15 mouse cellular contexts compared by ENCODE assay signal in genomic region chr14:103086671-103087324, GRCm38 (mm10). TPM values are rescaled to one million over a fixed set of nuclear protein-coding genes. Genes with fewer than 3 reads are reported as not detected.
A peak's percentile ranks its signal among the peaks of the same experiment; 100 is the strongest.
DNase-seq lines count a peak whose midpoint lies in the region; ATAC-seq and TF ChIP-seq lines count a peak whose summit lies in the region.
"Had no signal": no experiment of that assay in that cellular context is flagged by ENCODE, and none has a peak within 500 bp of the region (broad histone marks: within the 10 kb centered on the region; RNA-seq: fewer than 3 reads in every experiment).

No protein-coding gene starts in this region.

- no peak for TF ChIP-seq CTCF in G1E (IDR thresholded peaks at IDR 0.05; ENCODE audit: low read depth, low read length)
- no peak for TF ChIP-seq CTCF in cortical plate, adult 2 months (IDR thresholded peaks at IDR 0.05; ENCODE audit: extremely low read depth, insufficient read depth, low read length)

- TF ChIP-seq POLR2A in cortical plate, adult 2 months (IDR thresholded peaks at IDR 0.05; ENCODE audit: extremely low read depth, insufficient read depth, low read length) = no peak

- peaks cover 82% of the 10 kb centered on the region for H3K36me3 ChIP-seq in G1E (replicated peaks)

- H3K9me3 ChIP-seq in G1E (replicated peaks) = no peaks in the 10 kb centered on the region
- H3K9me3 ChIP-seq: midbrain, embryonic 12.5 days; neural tube, embryonic 13.5 days had no signal

- peak overlapping the region; percentile 67; the same call in 1 of the 2 replicates for H3K27ac ChIP-seq in cortical plate, adult 2 months (ENCODE audit: insufficient read depth, low read length)
- H3K27ac ChIP-seq: hindbrain, embryonic 14.5 days; midbrain, embryonic 12.5 days; neural tube, embryonic 13.5 days had no signal

- ATAC-seq in G1E (ENCODE audit: extremely low read depth, insufficient number of reproducible peaks, low FRiP score, poor library complexity, severe bottlenecking) = peak; percentile 74
- ATAC-seq in megakaryocyte, adult 5-6 weeks (ENCODE audit: poor library complexity, severe bottlenecking) = peak; percentile 89

- DNase-seq in heart, adult 11 months = peak; percentile 85
- DNase-seq in heart, postnatal 4 days = no peak
- peak; percentile 48 for DNase-seq in G1E (ENCODE audit: low spot score)
- DNase-seq in gastrocnemius, adult 18-20 months (ENCODE audit: low spot score) = no peak
- no peak for DNase-seq in urinary bladder, adult 2 months (ENCODE audit: low spot score)
- no peak for DNase-seq in kidney, adult 11 months
- DNase-seq: cerebellum, postnatal 14 days; kidney, postnatal 36 days had no signal

- no peak overlapping the region; the same call in 1 of the 2 replicates for H3K4me3 ChIP-seq in G1E (ENCODE audit: low read depth, low read length)
- no peak overlapping the region for H3K4me3 ChIP-seq in cortical plate, adult 2 months (ENCODE audit: insufficient read depth, low read length)
- H3K4me3 ChIP-seq: midbrain, embryonic 12.5 days; neural tube, embryonic 13.5 days had no signal

- H3K27me3 ChIP-seq in G1E (ENCODE audit: insufficient read depth, low read length) = no peaks in the 10 kb centered on the region
- H3K27me3 ChIP-seq: midbrain, embryonic 12.5 days; neural tube, embryonic 13.5 days had no signal

- H3K4me1 ChIP-seq in G1E (ENCODE audit: insufficient read depth, low read depth, low read length) = peaks cover 40% of the 10 kb centered on the region
- H3K4me1 ChIP-seq in cortical plate, adult 2 months (ENCODE audit: control insufficient read depth, insufficient read depth, low read length) = peaks cover 4% of the 10 kb centered on the region
- H3K4me1 ChIP-seq: midbrain, embryonic 12.5 days; neural tube, embryonic 13.5 days had no signal

RNA-seq across cellular contexts. Expression of gene Fbxl3, which starts 12.6 kb away (rescaled TPM):
- 10 to 100 TPM; 57.6 to 59.7 TPM for total RNA-seq in heart, postnatal 4 days (2021)
- 47.9 and 50.8 TPM in 2 replicates for total RNA-seq in G1E (2014; fragmentation: Nextera tagmentation)
- total RNA-seq in G1E (2017) = 81.0 and 101 TPM in 2 replicates
- polyA plus RNA-seq in G1E (2012) = 12.0 and 12.6 TPM in 2 replicates
- polyA plus RNA-seq in cortical plate, adult 2 months (2012; rRNA removed) = 116 TPM in 2 replicates
- 46.3 and 51.3 TPM in 2 replicates for total RNA-seq in megakaryocyte, adult 5-6 weeks (2015)
- 72.7 and 92.4 TPM in 2 replicates for total RNA-seq in megakaryocyte, adult 5-6 weeks (2017)
- 10 to 100 TPM; 61.4 to 62.2 TPM for total RNA-seq in gastrocnemius, adult 18-20 months (2021)
- polyA plus RNA-seq in urinary bladder, adult 2 months (2012; rRNA removed) = 78.0 and 82.6 TPM in 2 replicates

RNA-seq across cellular contexts. Expression of gene Cln5, which starts 16.8 kb away (rescaled TPM):
- 10 to 100 TPM; 17.8 to 18.3 TPM for total RNA-seq in heart, postnatal 4 days (2021)
- total RNA-seq in G1E (2014; fragmentation: Nextera tagmentation) (49.4 and 56.6 TPM in 2 replicates), G1E (2017) (51.8 and 63.8 TPM in 2 replicates)
- 7.6 and 8.8 TPM in 2 replicates for polyA plus RNA-seq in G1E (2012)
- 12.2 and 13.2 TPM in 2 replicates for polyA plus RNA-seq in cortical plate, adult 2 months (2012; rRNA removed)
- total RNA-seq in megakaryocyte, adult 5-6 weeks (2015) = 77.7 and 81.1 TPM in 2 replicates
- total RNA-seq in megakaryocyte, adult 5-6 weeks (2017) = 77.6 and 82.9 TPM in 2 replicates
- 10 to 100 TPM; 11.6 to 14.4 TPM for total RNA-seq in gastrocnemius, adult 18-20 months (2021)
- 23.5 and 23.6 TPM in 2 replicates for polyA plus RNA-seq in urinary bladder, adult 2 months (2012; rRNA removed)

RNA-seq across cellular contexts. Expression of gene Acod1, which starts 40.0 kb away (rescaled TPM):
- not detected for total RNA-seq in heart, postnatal 4 days (2021)
- total RNA-seq in G1E (2014; fragmentation: Nextera tagmentation) = not detected in 2 replicates
- total RNA-seq in G1E (2017) = 0.35 and 0.38 TPM in 2 replicates
- not detected in 2 replicates for polyA plus RNA-seq in G1E (2012)
- 0.04 and 0.06 TPM in 2 replicates for polyA plus RNA-seq in cortical plate, adult 2 months (2012; rRNA removed)
- total RNA-seq in megakaryocyte, adult 5-6 weeks (2015) = 1.5 and 1.8 TPM in 2 replicates
- total RNA-seq in megakaryocyte, adult 5-6 weeks (2017) = 1.8 and 2.0 TPM in 2 replicates
- total RNA-seq in gastrocnemius, adult 18-20 months (2021) = not detected
- 0.08 and 0.13 TPM in 2 replicates for polyA plus RNA-seq in urinary bladder, adult 2 months (2012; rRNA removed)
- total RNA-seq: gastrocnemius, postnatal 4 days; left cerebral cortex, postnatal 36 days had no signal
- polyA plus RNA-seq: hindbrain, embryonic 14.5 days; midbrain, embryonic 12.5 days; neural tube, embryonic 13.5 days had no signal

Comparison
In these comparisons a context has a peak if more than half of its experiments do, and no peak if none do; other contexts are left out.
1. DNase-seq: peak in heart, adult 11 months (single experiment) and G1E (single experiment); none in heart, postnatal 4 days (single experiment), gastrocnemius, adult 18-20 months (single experiment), urinary bladder, adult 2 months (single experiment) and kidney, adult 11 months (single experiment).